Mouse (Mus musculus) heart, postnatal 0 days (tissue): ENCODE data around the gene Zfp871. TPM values are rescaled to one million over a fixed set of nuclear protein-coding genes. Genes with fewer than 3 reads are reported as not detected.

Source experiments
- ATAC-seq: fragments of 200-750 bp; cut with Nextera tagmentation; 2 replicates; pipeline ENCODE4 v1.8.0; 2017; ENCODE audit warnings: low read depth, moderate number of reproducible peaks, moderate library complexity; ENCODE audit not compliant: insufficient read depth
- DNase-seq: peaks from one replicate; pipeline ENCODE4 v3.0.0-alpha.2; 2016; ENCODE audit warnings: low spot score
- H3K27ac ChIP-seq: fragments of 300-500 bp; sonication (generic); 2 replicates; pipeline ENCODE4 v1.5.1; 2014; ENCODE audit warnings: low read depth, mild to moderate bottlenecking
- H3K27me3 ChIP-seq: fragments of 300-500 bp; sonication (generic); 2 replicates; pipeline ENCODE4 v1.6.1; 2014; ENCODE audit warnings: low read length, mixed read lengths; ENCODE audit not compliant: control insufficient read depth, insufficient read depth
- H3K36me3 ChIP-seq: fragments of 300-500 bp; sonication (generic); replicated peaks from 2 replicates; pipeline ENCODE4 v1.6.1; 2014; ENCODE audit warnings: low read length, mixed read lengths; ENCODE audit not compliant: control insufficient read depth, insufficient read depth
- H3K4me1 ChIP-seq: fragments of 300-500 bp; sonication (generic); 2 replicates; pipeline ENCODE4 v1.6.1; 2014; ENCODE audit warnings: antibody characterized with exemption; ENCODE audit not compliant: control insufficient read depth, insufficient read depth
- H3K4me2 ChIP-seq: fragments of 300-500 bp; sonication (generic); 2 replicates; pipeline ENCODE4 v1.6.1; 2014; ENCODE audit warnings: low read depth, mild to moderate bottlenecking, low read length, moderate library complexity
- H3K4me3 ChIP-seq: fragments of 300-500 bp; sonication (generic); 2 replicates; pipeline ENCODE4 v1.5.1; 2014; ENCODE audit warnings: low read depth, low read length
- H3K9ac ChIP-seq: fragments of 300-500 bp; sonication (generic); replicated peaks from 2 replicates; pipeline ENCODE4 v1.6.1; 2014; ENCODE audit warnings: low read depth, low read length, mixed read lengths
- H3K9me3 ChIP-seq: fragments of 300-500 bp; sonication (generic); replicated peaks from 2 replicates; pipeline ENCODE4 v1.6.1; 2016; ENCODE audit warnings: low read length; ENCODE audit not compliant: control insufficient read depth
- CTCF ChIP-seq: IDR thresholded peaks from 2 replicates; pipeline ENCODE4 v1.5.1; 2016; ENCODE audit warnings: antibody characterized with exemption, control low read depth, low read depth
- EP300 ChIP-seq: IDR thresholded peaks from 2 replicates; pipeline ENCODE4 v1.6.1; 2016; ENCODE audit warnings: antibody characterized with exemption, low read depth
- WGBS: fragments of 180-500 bp; shearing (Covaris S2); extraction: QIAGEN DNeasy Blood & Tissue Kit; methylation state at CpG from one replicate; pipeline ENCODE4 v1.1.7; 2014; 5-methylcytosine and 5-hydroxymethylcytosine counted together
- polyA plus RNA-seq: library from polyadenylated mRNA; unstranded; fragments of >200 nt; fragmentation: Nextera tagmentation; extraction: Ambion mirVana; gene quantifications from 2 replicates; pipeline ENCODE4 v1.2.1, GENCODE M21; 2015
- total RNA-seq: library from RNA; depleted of rRNA; stranded (reverse); fragments of >200 nt; gene quantifications from 2 replicates; pipeline ENCODE4 v1.2.3, GENCODE M21; 2014; ENCODE audit warnings: low replicate concordance; rRNA removed

Zfp871 gene
- total RNA-seq = 19.6 and 21.0 TPM in 2 replicates
- polyA plus RNA-seq = 14.9 and 16.1 TPM in 2 replicates

DNA sequence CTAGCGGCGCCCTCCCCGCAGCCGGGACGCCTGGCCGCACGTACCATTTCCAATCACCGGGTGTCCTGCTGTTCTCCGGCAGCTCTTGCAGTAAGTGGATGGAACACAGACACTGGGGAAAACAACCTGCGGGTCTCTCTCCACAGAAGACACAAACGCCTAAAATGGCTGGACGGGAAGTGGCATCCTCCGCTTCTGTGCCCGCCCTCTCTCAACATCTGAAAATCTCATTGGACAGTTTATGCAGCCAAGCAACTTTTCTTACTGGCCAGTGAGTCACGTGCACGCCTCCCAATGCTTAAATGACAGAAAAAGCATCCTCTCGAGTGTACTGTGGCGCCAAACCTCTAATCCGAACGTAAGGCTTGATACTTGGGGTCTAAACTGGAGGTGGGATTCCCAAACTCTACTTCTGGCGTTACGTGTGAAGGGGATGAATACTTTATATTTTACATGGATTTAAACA, at the start of gene Zfp871:
Gene Zfp871, minus strand, starts transcription at position 194 of the 466 bp plus-strand sequence.
- peak; percentile 96 for DNase-seq
- H3K4me1 ChIP-seq = peaks cover 16% of the 10 kb centered on the region
- ATAC-seq = peak; percentile 97
- H3K9ac ChIP-seq = peak within 1 kb of the TSS; percentile 95
- no peaks in the 10 kb centered on the region for H3K9me3 ChIP-seq
- peaks cover 26% of the 10 kb centered on the region; the same call in 1 of the 2 replicates for H3K36me3 ChIP-seq
- peak within 1 kb of the TSS; percentile 83 for H3K4me2 ChIP-seq
- TF ChIP-seq EP300 (0 out of 2 replicates have a peak, but pooled peaks have one; percentile 40), CTCF (no peak)
- peak within 1 kb of the TSS; percentile 94 for H3K4me3 ChIP-seq
- peak within 1 kb of the TSS; percentile 99 for H3K27ac ChIP-seq
- H3K27me3 ChIP-seq = no peaks in the 10 kb centered on the region
- WGBS = under 1% methylated on average over 22 of the region's 22 CpGs

- H3K36me3 ChIP-seq = 0 out of 2 replicates have a peak, but pooled peaks cover 8% of the 10 kb centered on the region
- no peaks in the 10 kb centered on the region for H3K9me3 ChIP-seq
- TF ChIP-seq EP300 (no peak), CTCF (no peak)
- H3K27ac ChIP-seq = no peak overlapping the region
- H3K9ac ChIP-seq = no peak overlapping the region
- 33% methylated on average over 3 of the region's 3 CpGs for WGBS
- no peaks in the 10 kb centered on the region for H3K27me3 ChIP-seq
- peak overlapping the region; percentile 90 for H3K4me3 ChIP-seq
- ATAC-seq = no peak
- DNase-seq = no peak
- H3K4me2 ChIP-seq = peak overlapping the region; percentile 72
- peaks cover 8% of the 10 kb centered on the region for H3K4me1 ChIP-seq
Observed at GRCm38 (mm10) chr17:32830418-32830782, 42.3 kb upstream of the Zfp871 start.

DNA sequence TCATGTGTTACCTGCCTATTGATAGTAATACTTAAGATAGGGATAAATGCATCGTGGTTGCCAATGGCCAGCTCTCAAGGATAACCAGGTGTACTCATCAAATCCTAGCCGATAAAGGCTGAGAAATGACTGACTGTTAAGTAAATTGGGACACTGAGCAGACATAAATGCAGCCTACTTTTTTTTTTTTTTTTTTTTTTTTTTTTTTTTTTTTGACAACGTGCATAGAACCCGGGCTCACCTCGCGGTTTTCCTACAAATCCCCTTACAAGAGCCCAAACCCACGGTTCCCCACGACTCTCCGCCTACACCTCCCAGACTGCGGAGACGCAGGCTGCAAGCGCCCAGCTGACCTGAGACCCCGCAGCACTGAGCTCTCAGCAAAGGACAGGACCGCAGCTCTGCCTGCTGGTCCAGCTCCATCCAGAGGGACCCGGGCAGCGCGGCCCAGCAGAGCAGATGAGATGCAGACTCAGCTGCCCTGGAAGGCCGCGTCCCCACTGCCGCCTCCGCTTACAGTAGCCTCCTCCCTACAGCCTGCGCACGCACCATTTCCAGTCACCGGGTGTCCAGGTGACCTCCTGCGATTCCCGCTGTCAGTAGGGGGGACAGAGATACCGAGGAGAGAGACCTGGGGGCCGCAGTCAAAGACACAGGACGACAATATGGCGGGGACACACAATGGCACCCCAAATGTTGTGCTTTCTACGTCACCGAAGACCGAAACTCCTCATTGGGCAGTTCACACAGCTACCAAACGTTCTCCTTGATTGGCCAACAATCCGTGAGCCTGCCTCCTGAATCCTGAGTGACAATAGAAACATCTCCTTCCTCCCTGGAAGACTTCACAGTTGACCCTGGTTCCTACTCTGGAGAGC, 41.7 kb upstream of the Zfp871 start, which contains the start of gene Zfp799:
Gene Zfp799, minus strand, starts transcription at position 722 of the 878 bp plus-strand sequence.
- DNase-seq (peak; percentile 93), ATAC-seq (peak; percentile 99)
- H3K27ac ChIP-seq = peak within 1 kb of the TSS; percentile 82
- peak within 1 kb of the TSS; percentile 72 for H3K4me2 ChIP-seq
- H3K9ac ChIP-seq = peak within 1 kb of the TSS; percentile 89
- peaks cover 8% of the 10 kb centered on the region for H3K4me1 ChIP-seq
- TF ChIP-seq CTCF (no peak), EP300 (no peak)
- H3K4me3 ChIP-seq = peak within 1 kb of the TSS; percentile 90
- H3K9me3 ChIP-seq = no peaks in the 10 kb centered on the region
- 1% methylated on average over 35 of the region's 35 CpGs for WGBS
- H3K27me3 ChIP-seq = no peaks in the 10 kb centered on the region
- H3K36me3 ChIP-seq = peaks cover 11% of the 10 kb centered on the region

DNA sequence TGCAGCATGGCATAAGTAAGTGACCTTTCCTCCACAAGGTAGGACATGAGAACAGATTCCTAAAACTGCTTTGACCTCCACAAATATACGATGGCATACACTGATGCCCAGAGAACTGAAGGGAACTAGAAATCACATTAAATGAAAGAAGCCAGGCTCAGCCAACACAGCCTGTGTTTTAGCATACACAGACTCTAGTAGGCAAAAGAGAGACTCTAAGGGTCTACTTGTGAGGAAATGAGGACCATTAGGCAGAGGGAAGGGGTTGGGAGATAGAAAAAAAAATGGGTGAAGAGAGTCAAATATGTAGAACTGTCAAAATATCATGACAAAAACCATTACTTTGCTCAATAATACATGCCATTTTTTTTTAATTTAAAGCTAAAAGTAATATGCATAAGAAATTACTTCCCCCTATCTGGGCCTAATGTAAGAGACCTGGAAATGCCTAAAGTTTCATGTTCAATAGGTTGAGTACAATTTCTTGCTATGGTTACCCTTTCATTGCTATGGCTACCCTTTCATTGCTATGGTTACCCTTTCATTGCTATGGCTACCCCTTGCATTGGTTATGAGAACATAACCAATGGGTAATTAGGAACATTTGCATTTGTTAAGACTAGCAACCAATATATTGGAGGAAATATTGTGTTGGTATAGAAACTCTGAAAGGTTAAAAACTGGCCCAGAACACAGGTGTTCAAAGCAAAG, 28.1 kb upstream of the Zfp871 start:
- peaks cover 37% of the 10 kb centered on the region for H3K36me3 ChIP-seq
- no peaks in the 10 kb centered on the region for H3K9me3 ChIP-seq
- DNase-seq = no peak
- no peak for TF ChIP-seq EP300
- TF ChIP-seq CTCF = no peak
- no peaks in the 10 kb centered on the region for H3K4me1 ChIP-seq
- H3K4me2 ChIP-seq = no peak overlapping the region
- no peak for ATAC-seq
- no peak overlapping the region for H3K27ac ChIP-seq
- H3K27me3 ChIP-seq = no peaks in the 10 kb centered on the region
- no peak overlapping the region for H3K4me3 ChIP-seq
- WGBS = 100% methylated on average over 1 of the region's 1 CpGs
- no peak overlapping the region for H3K9ac ChIP-seq

DNA sequence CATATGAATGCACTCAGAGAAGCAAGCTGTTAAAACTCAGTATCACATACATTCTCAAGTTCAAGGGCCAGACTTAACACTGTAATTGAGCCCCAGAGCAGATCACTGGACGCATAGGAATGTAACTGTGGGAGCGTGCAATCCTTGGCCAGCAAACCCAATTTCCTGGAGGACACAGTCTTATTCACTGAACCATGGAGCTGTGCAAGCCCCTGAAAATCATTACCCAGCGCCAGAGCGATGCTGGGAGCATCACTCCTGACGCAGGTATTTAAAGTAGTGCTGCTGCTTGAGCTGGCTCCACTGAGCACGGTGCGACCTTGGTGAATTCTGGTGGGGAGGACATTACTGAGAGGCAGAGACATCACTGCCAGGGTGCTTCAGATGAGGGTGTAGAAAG, 26.0 kb upstream of the Zfp871 start:
- no peak for DNase-seq
- no peak overlapping the region for H3K9ac ChIP-seq
- H3K27me3 ChIP-seq = no peaks in the 10 kb centered on the region
- no peak overlapping the region for H3K4me3 ChIP-seq
- no peaks in the 10 kb centered on the region for H3K4me1 ChIP-seq
- no peak for ATAC-seq
- H3K36me3 ChIP-seq = peaks cover 19% of the 10 kb centered on the region
- no peak overlapping the region for H3K27ac ChIP-seq
- TF ChIP-seq EP300 (no peak), CTCF (no peak)
- 67% methylated on average over 7 of the region's 7 CpGs for WGBS
- H3K4me2 ChIP-seq = no peak overlapping the region
- H3K9me3 ChIP-seq = no peaks in the 10 kb centered on the region
